Mouse (Mus musculus): ENCODE measurements at regions not wholly inside any gene's neighbourhood (a gene's known extent, or its start where the extent isn't known, plus 50 kb on each side); places are given as distances from the start of the nearest gene placed in this dataset.

DNA sequence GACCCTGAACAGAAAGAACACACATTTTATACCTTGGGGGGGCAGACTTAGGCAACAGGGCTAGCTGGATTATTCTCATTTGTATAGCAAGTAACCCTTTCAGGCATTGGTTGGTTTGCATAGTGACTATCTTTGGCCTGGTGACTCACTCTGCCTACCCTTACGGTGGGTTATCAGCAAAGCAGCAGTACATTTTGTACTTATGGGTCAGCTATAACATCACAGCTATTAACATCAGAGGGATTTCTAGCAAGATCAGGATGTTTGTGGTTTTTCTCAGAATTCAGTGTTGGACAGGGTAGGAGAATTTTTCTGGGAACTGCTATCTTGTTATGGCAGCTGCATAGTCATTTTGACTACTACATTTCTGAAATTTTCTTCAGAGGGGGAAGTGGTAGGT lies 84.7 kb downstream of the Serpinb9g start:
- TF ChIP-seq CTCF (IDR thresholded peaks at IDR 0.05), result no peak
- no peak for TF ChIP-seq EP300 (IDR thresholded peaks at IDR 0.05)

All from lung, postnatal 0 days (tissue).